Mouse (Mus musculus) ZHBTc4 (cell line): ENCODE data around the gene Zfp507.

Experiments
- DNase-seq: peaks from one replicate; pipeline ENCODE4 v3.0.0-alpha.2; 2011; ENCODE audit warnings: low read depth, low spot score

Gene Zfp507

DNA sequence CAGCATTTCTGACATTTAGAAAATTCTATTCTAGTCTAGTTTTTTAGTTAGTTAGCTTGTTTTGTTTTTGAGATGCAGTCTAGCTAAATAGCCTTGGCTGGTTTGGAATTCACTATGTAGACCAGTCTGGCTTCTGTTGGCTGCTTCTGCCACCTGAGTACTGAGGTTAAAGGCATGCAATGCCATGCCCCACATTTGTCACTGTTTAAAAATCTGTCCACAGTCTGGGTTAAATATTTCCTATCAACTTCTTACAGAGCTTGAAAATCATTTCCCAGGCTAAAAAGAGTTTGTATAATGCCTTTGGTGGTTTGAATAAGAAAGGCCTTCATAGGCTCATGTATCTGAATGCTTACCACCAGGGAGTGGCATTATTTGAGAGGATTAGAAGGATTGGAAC, 63.9 kb downstream of the Zfp507 start:
- no peak for DNase-seq

DNA sequence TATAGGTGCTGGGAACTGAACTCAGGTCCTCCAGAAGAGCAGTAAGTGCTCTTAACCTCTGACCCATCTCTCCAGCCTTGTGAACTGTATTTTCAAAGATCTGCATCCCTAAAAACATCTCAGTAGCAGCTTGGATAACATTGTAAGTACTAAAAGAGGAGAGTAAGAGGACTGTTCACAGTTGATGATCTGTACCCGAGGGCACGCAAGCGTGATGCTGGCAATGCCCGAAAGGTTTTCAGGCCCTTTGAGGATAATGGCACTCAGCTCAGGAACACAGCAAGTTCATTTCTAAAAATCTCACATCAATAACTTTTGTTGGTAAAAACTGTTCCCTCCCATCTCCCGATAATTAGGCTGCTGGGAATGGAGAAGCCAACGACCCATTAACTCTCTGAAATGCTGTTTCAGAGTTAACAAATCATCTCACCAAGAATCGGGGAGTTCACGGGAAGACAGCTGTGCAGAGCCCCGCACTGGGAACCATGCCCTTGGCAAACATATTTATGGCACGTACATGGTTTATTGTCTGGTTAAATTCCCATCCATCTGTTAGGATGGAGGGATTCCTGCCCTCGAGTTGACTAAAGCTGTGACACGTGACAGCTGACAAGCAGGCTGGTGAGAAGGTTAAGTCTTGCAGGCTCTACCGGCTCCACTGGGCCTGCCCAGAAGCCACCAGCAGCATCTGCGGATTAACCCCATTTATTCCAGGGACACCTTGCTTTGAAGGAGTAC, 69.3 kb downstream of the Zfp507 start:
- DNase-seq: no peak

DNA sequence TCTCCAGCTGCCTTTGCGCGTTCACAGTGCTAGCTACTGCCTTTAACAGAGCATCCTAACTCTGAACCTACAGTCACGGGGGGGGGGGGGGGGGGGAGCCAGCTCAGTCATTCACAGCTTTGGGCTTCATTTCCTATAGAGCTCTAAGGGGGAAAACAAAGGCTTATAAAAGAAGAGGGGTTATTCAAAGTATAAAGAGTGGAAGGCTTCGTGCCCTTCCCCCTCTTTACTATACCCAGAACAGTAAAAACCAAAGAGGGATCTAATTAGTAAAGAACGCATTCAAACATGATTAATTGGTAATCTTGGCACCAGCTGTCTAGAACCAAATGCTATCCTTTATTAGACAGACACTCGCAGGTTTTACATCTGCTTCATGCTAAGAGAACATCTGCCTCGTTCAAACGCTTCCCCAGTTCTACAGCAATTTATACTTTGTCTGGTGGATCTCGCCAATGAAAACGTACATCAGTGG, 70.2 kb downstream of the Zfp507 start:
- DNase-seq: no peak

DNA sequence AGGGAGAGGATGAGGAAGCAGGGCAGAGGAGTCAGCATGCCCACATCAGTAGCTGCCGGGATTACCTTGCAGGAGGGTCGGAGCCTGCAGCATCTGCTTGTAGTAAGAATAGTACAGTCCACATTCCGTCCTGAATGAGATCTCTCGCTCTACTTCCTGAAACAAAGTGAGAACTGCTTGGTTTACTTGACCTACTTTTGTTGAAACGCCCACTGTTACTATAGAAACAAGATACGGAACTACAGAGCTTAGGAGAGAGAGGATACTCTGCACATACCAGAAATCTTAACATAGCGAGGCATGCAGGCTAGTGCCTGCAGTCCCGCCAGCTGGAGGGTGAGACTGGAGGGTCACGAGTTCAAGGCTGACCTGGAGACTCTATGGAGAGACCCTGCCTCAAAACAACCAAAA, 73.2 kb downstream of the Zfp507 start:
- peak; percentile 43 for DNase-seq

GRCm38 (mm10) chr7:35728376-35728775, 74.4 kb downstream of the Zfp507 start:
- no peak for DNase-seq

DNA sequence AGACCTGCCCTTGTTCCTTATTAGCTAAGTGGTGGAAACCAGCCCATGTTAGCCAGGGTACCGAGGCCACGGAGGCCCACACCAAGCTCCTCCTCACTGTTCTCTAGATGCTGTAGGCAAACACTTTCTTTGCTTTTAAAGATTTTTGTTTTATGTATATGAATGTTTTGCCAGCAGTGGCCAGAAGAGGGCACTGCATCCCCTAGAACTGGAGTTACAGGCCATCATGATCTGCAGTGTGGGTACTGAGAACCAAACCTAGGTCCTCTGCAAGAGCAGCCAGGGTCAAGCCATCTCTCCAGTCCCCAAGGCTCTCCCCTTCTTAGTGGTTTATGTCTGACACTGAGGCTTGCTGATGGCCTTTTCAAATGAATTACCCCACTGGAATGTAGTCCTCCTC, 79.8 kb downstream of the Zfp507 start:
- peak; percentile 42 for DNase-seq
